Mouse (Mus musculus) bone marrow macrophage, adult 2 months (primary cell): Measurements from ENCODE around the gene Nckap5.

Experiments used
- CTCF ChIP-seq: IDR thresholded peaks from 2 replicates; pipeline ENCODE4 v1.5.1; 2012; ENCODE audit warnings: low read depth, mild to moderate bottlenecking, low read length, moderate library complexity
- POLR2A ChIP-seq: IDR thresholded peaks from 2 replicates; pipeline ENCODE4 v1.6.1; 2012; ENCODE audit warnings: mild to moderate bottlenecking, low read depth, low read length, borderline replicate concordance

- TF ChIP-seq CTCF (no peak), POLR2A (no peak)
Observed at GRCm38 (mm10) chr1:126517427-126517826, 313.2 kb downstream of the Nckap5 start.
